ENCODE assay signal across 14 mouse cellular contexts in genomic region chr12:26351321-26351720, GRCm38 (mm10).
DNase-seq lines count a peak whose midpoint lies in the region; ATAC-seq lines count a peak whose summit lies in the region.
"Had no signal": no experiment of that assay in that cellular context is flagged by ENCODE, and none has a peak within 500 bp of the region (broad histone marks: within the 10 kb centered on the region; RNA-seq: fewer than 3 reads in every experiment).

No protein-coding gene starts in this region.

- H3K27me3 ChIP-seq in forebrain, embryonic 14.5 days (replicated peaks; ENCODE audit: control insufficient read depth, insufficient read depth, low read length), result no peaks in the 10 kb centered on the region
- no peaks in the 10 kb centered on the region for H3K27me3 ChIP-seq in forebrain, embryonic 12.5 days
- no peaks in the 10 kb centered on the region for H3K27me3 ChIP-seq in midbrain, embryonic 13.5 days
- H3K27me3 ChIP-seq: embryonic facial prominence, embryonic 12.5 days; midbrain, embryonic 12.5 days had no signal

- no peaks in the 10 kb centered on the region for H3K9me3 ChIP-seq in forebrain, embryonic 14.5 days (replicated peaks; ENCODE audit: control insufficient read depth, low read length)
- no peaks in the 10 kb centered on the region for H3K9me3 ChIP-seq in forebrain, embryonic 12.5 days
- H3K9me3 ChIP-seq in midbrain, embryonic 13.5 days, result no peaks in the 10 kb centered on the region
- H3K9me3 ChIP-seq: embryonic facial prominence, embryonic 12.5 days; midbrain, embryonic 12.5 days had no signal

- WGBS in forebrain, embryonic 14.5 days, result 33% methylated on average over 3 of the region's 3 CpGs
- 40% methylated on average over 3 of the region's 3 CpGs for WGBS in forebrain, embryonic 12.5 days
- 35% methylated on average over 3 of the region's 3 CpGs for WGBS in midbrain, embryonic 13.5 days

- no peak overlapping the region for H3K4me2 ChIP-seq in forebrain, embryonic 14.5 days (ENCODE audit: low read length)
- H3K4me2 ChIP-seq in forebrain, embryonic 12.5 days, result no peak overlapping the region
- H3K4me2 ChIP-seq in midbrain, embryonic 13.5 days (replicated peaks), result no peak overlapping the region
- H3K4me2 ChIP-seq: embryonic facial prominence, embryonic 12.5 days; midbrain, embryonic 12.5 days had no signal

- 0 out of 2 replicates have a peak, but pooled peaks have one; percentile 44 for ATAC-seq in forebrain, embryonic 14.5 days
- no peak for ATAC-seq in forebrain, embryonic 12.5 days (ENCODE audit: low FRiP score)
- 0 out of 2 replicates have a peak, but pooled peaks have one; percentile 14 for ATAC-seq in midbrain, embryonic 13.5 days

- H3K9ac ChIP-seq in forebrain, embryonic 14.5 days (ENCODE audit: low read length), result no peak overlapping the region
- H3K9ac ChIP-seq in forebrain, embryonic 12.5 days, result no peak overlapping the region
- no peak overlapping the region for H3K9ac ChIP-seq in midbrain, embryonic 13.5 days (replicated peaks)
- H3K9ac ChIP-seq: embryonic facial prominence, embryonic 12.5 days; midbrain, embryonic 12.5 days had no signal

- peak; percentile 28 for DNase-seq in forebrain, embryonic 14.5 days (ENCODE audit: low spot score)
- peak; percentile 25 for DNase-seq in left cerebral cortex, adult 11 months (ENCODE audit: low spot score)
- DNase-seq in left cerebral cortex, postnatal 36 days (ENCODE audit: low spot score in 2 of 2), result no peak
- DNase-seq in thymus, postnatal 0 days (ENCODE audit: low spot score), result no peak
- no peak for DNase-seq in thymus, adult 18-20 months
- DNase-seq: B cell, adult 2 months; cerebellum, adult 11-12 months; kidney, adult 2 months; thymus, postnatal 14 days had no signal

- intact Hi-C loops in left cerebral cortex, postnatal 36 days (cut with DNase I), result no loop called here

- H3K4me3 ChIP-seq in forebrain, embryonic 14.5 days (ENCODE audit: low read depth, low read length), result no peak overlapping the region
- no peak overlapping the region for H3K4me3 ChIP-seq in forebrain, embryonic 12.5 days (replicated peaks)
- H3K4me3 ChIP-seq in brown adipose tissue, adult 24 weeks (ENCODE audit: insufficient read depth, low read depth, low read length), result no peak overlapping the region
- H3K4me3 ChIP-seq in midbrain, embryonic 13.5 days (replicated peaks), result no peak overlapping the region
- H3K4me3 ChIP-seq: embryonic facial prominence, embryonic 12.5 days; midbrain, embryonic 12.5 days had no signal

- H3K36me3 ChIP-seq in forebrain, embryonic 14.5 days (ENCODE audit: control insufficient read depth, insufficient read depth, low read length), result no peaks in the 10 kb centered on the region
- peaks cover 4% of the 10 kb centered on the region; the same call in 1 of the 2 replicates for H3K36me3 ChIP-seq in forebrain, embryonic 12.5 days (replicated peaks)
- H3K36me3 ChIP-seq in midbrain, embryonic 13.5 days, result no peaks in the 10 kb centered on the region
- H3K36me3 ChIP-seq: embryonic facial prominence, embryonic 12.5 days; midbrain, embryonic 12.5 days had no signal

- peaks cover 4% of the 10 kb centered on the region for H3K4me1 ChIP-seq in forebrain, embryonic 14.5 days (ENCODE audit: control insufficient read depth, insufficient read depth, low read length)
- H3K4me1 ChIP-seq in forebrain, embryonic 12.5 days, result peaks cover 9% of the 10 kb centered on the region
- peaks cover 29% of the 10 kb centered on the region for H3K4me1 ChIP-seq in brown adipose tissue, adult 24 weeks (ENCODE audit: control insufficient read depth, insufficient read depth, insufficient read length, low read length)
- H3K4me1 ChIP-seq in midbrain, embryonic 13.5 days (replicated peaks), result 0 out of 2 replicates have a peak, but pooled peaks cover 6% of the 10 kb centered on the region
- H3K4me1 ChIP-seq: embryonic facial prominence, embryonic 12.5 days had no signal

- H3K27ac ChIP-seq in forebrain, embryonic 14.5 days (ENCODE audit: low read depth, low read length), result no peak overlapping the region
- H3K27ac ChIP-seq in forebrain, embryonic 12.5 days, result no peak overlapping the region
- peak overlapping the region; percentile 61 for H3K27ac ChIP-seq in brown adipose tissue, adult 24 weeks (replicated peaks; ENCODE audit: low read depth, low read length)
- H3K27ac ChIP-seq in midbrain, embryonic 13.5 days, result 0 out of 2 replicates have a peak overlapping the region, but pooled peaks have one; percentile 4
- H3K27ac ChIP-seq: embryonic facial prominence, embryonic 12.5 days; midbrain, embryonic 12.5 days had no signal

Comparison
In these comparisons a context has a peak if more than half of its experiments do, and no peak if none do; other contexts are left out.
1. DNase-seq: peak in forebrain, embryonic 14.5 days (single experiment) and left cerebral cortex, adult 11 months (single experiment); none in left cerebral cortex, postnatal 36 days (0 of 2), thymus, postnatal 0 days (single experiment) and thymus, adult 18-20 months (0 of 2).
2. H3K27ac ChIP-seq: peak in brown adipose tissue, adult 24 weeks (single experiment) and midbrain, embryonic 13.5 days (single experiment); none in forebrain, embryonic 14.5 days (single experiment) and forebrain, embryonic 12.5 days (single experiment).